Mouse (Mus musculus) myocyte (in vitro differentiated cells): ENCODE measurements around the gene Qtrt1. TPM values are rescaled to one million over a fixed set of nuclear protein-coding genes. Genes with fewer than 3 reads are reported as not detected.

Experiments used
- H3K27me3 ChIP-seq: one replicate; pipeline ENCODE4 v1.6.1; 2011; ENCODE audit not compliant: control insufficient read depth, insufficient read depth, insufficient read length
- H3K36me3 ChIP-seq: one replicate; pipeline ENCODE4 v1.6.1; 2011; ENCODE audit not compliant: control insufficient read depth, insufficient read depth
- H3K4me2 ChIP-seq: one replicate; pipeline ENCODE4 v1.6.1; 2011; ENCODE audit warnings: low read depth, control low read depth
- H3K4me3 ChIP-seq: one replicate; pipeline ENCODE4 v1.5.1; 2011; ENCODE audit warnings: mild to moderate bottlenecking, control low read depth, moderate library complexity
- H3K79me2 ChIP-seq: one replicate; pipeline ENCODE4 v1.6.1; 2011; ENCODE audit not compliant: control insufficient read depth, insufficient read depth
- H3ac ChIP-seq: one replicate; pipeline ENCODE4 v1.6.1; 2011; ENCODE audit not compliant: control insufficient read depth, insufficient read length
- CEBPB ChIP-seq: IDR thresholded peaks from 2 replicates; pipeline ENCODE4 v1.6.1; 2011; ENCODE audit warnings: mild to moderate bottlenecking, moderate library complexity; ENCODE audit not compliant: poor library complexity, insufficient read depth, severe bottlenecking
- E2F4 ChIP-seq: IDR thresholded peaks from one replicate; pipeline ENCODE4 v1.6.1; 2011; ENCODE audit warnings: mild to moderate bottlenecking, control low read depth, moderate library complexity; ENCODE audit not compliant: insufficient read depth
- MAX ChIP-seq: IDR thresholded peaks from one replicate; pipeline ENCODE4 v1.6.1; 2011; ENCODE audit warnings: low read depth, mild to moderate bottlenecking, control low read depth
- MYOD1 ChIP-seq, 3 experiments: IDR thresholded peaks; one replicate each; pipeline ENCODE4 v1.6.1; 2011; ENCODE audit warnings: control low read depth in 2 of 3, low read depth in 2 of 3, mild to moderate bottlenecking in 2 of 3, moderate library complexity in 1 of 3; ENCODE audit not compliant: insufficient read length in 2 of 3, control insufficient read depth in 1 of 3
- MYOG ChIP-seq, 3 experiments: IDR thresholded peaks; one replicate each; pipeline ENCODE4 v1.6.1; 2011; ENCODE audit warnings: control low read depth in 2 of 3, low read depth in 2 of 3, mild to moderate bottlenecking in 2 of 3; ENCODE audit not compliant: insufficient read length in 2 of 3, control insufficient read depth in 1 of 3, insufficient read depth in 1 of 3
- POLR2A ChIP-seq: IDR thresholded peaks from one replicate; pipeline ENCODE4 v1.6.1; 2011; ENCODE audit warnings: low read depth, mild to moderate bottlenecking, control low read depth, moderate library complexity; ENCODE audit not compliant: insufficient read length
- POLR2AphosphoS2 ChIP-seq: IDR thresholded peaks from one replicate; pipeline ENCODE4 v1.6.1; 2011; ENCODE audit warnings: low read depth, control low read depth; ENCODE audit not compliant: insufficient read length
- REST ChIP-seq: IDR thresholded peaks from one replicate; pipeline ENCODE4 v1.6.1; 2011; ENCODE audit warnings: mild to moderate bottlenecking, control low read depth, moderate library complexity; ENCODE audit not compliant: insufficient read depth, insufficient read length
- SRF ChIP-seq: IDR thresholded peaks from one replicate; pipeline ENCODE4 v1.6.1; 2011; ENCODE audit warnings: low read depth; ENCODE audit not compliant: control insufficient read depth, insufficient read length
- TCF12 ChIP-seq: IDR thresholded peaks from one replicate; pipeline ENCODE4 v1.6.1; 2011; ENCODE audit warnings: mild to moderate bottlenecking, control low read depth; ENCODE audit not compliant: poor library complexity, insufficient read depth, severe bottlenecking
- TCF3 ChIP-seq: IDR thresholded peaks from one replicate; pipeline ENCODE4 v1.6.1; 2011; ENCODE audit warnings: low read depth, control low read depth; ENCODE audit not compliant: insufficient read length
- USF1 ChIP-seq: IDR thresholded peaks from one replicate; pipeline ENCODE4 v1.6.1; 2011; ENCODE audit warnings: low read depth, mild to moderate bottlenecking, control low read depth, moderate library complexity
- polyA plus RNA-seq: library from polyadenylated mRNA; unstranded; fragments of >200 nt; fragmentation: generic; extraction: Trizol; gene quantifications from one replicate; pipeline ENCODE4 v1.2.1, GENCODE M21; 2012; ENCODE audit warnings: missing spikeins

The Qtrt1 gene
- polyA plus RNA-seq, 1 experiment: 55.3 TPM

DNA sequence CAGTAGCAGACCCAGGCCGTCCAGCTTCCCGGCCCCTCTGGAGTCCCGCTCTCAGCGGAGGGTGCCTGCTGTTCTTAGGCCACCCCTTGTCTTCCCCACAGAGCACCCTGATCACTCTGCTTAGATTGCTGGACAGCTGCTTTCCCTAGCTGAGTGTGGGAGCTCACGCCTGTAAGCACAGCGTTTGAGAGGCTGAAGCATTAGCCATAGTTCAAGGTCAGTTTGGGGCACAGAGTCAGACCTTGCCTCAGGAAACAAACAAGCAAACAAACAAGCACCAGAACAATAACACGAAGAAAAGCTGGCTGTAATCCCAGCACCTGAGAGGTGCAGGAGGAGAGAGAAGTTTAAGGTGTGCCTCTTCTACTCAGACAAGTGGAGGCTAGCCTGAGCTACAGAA, 20.4 kb downstream of the Qtrt1 start:
- Histone ChIP-seq H3K4me3 (no peak overlapping the region), H3ac (no peak overlapping the region), H3K4me2 (no peak overlapping the region), H3K79me2 (peaks cover 100% of the 10 kb centered on the region), H3K27me3 (no peaks in the 10 kb centered on the region), H3K36me3 (no peaks in the 10 kb centered on the region)
- TF ChIP-seq TCF12 (no peak), REST (no peak), E2F4 (no peak), POLR2A (no peak), POLR2AphosphoS2 (no peak), MYOD1 (IDR thresholded peaks at IDR 0.05; ENCODE audit: control insufficient read depth in 1 of 3, insufficient read length in 2 of 3, low read depth in 2 of 3) (no peak), CEBPB (no peak), SRF (no peak), TCF3 (no peak), MAX (no peak), USF1 (no peak), MYOG (IDR thresholded peaks at IDR 0.05; ENCODE audit: control insufficient read depth in 1 of 3, insufficient read depth in 1 of 3, insufficient read length in 2 of 3, low read depth in 2 of 3) (no peak)

DNA sequence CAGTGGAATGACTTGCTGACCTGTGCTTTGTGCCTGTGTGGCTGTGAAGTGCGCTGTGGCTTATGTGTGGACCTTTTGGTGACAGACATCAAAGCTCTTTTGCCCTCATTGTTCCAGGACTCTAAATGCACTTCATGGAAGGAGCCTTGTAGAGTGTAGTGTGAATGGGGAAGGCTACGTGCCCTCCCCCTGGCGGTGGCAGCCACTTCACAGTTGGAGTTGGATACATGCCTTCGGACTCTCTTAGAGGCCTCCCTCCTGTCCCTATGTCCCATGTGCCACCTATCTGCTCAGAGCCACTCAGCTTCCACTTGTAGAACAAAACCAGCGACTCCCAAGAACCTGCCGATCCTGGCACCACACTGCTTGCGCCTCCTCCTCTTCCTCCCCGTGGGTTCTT, 22.1 kb downstream of the Qtrt1 start:
- TF ChIP-seq USF1: no peak
- no peak for TF ChIP-seq POLR2A
- no peak for TF ChIP-seq TCF3
- no peak for TF ChIP-seq TCF12
- TF ChIP-seq CEBPB: no peak
- no peak for TF ChIP-seq SRF
- no peak for TF ChIP-seq POLR2AphosphoS2
- Histone ChIP-seq H3K27me3 (no peaks in the 10 kb centered on the region), H3K4me2 (no peak overlapping the region), H3K36me3 (no peaks in the 10 kb centered on the region), H3ac (no peak overlapping the region), H3K79me2 (peaks cover 100% of the 10 kb centered on the region), H3K4me3 (no peak overlapping the region)

DNA sequence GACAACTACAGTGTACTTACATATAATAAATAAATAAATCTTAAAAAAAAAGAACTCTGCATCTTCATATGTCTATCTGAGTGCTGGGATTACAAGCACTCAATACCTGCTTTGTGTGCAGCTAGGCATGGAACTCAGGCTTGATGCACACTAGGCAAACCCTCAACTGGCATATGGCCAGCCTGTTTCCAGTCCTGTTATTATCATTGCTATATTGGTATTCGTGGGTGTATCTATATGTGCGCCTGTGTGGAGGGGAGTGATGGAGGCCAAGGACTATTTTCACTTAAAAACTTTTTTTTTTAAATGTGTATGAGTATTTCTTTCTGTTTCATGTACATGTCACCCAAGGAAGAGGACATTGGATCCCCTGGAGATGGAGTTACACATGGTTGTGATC, 22.8 kb downstream of the Qtrt1 start:
- H3K4me2 ChIP-seq: no peak overlapping the region
- H3K36me3 ChIP-seq: no peaks in the 10 kb centered on the region
- H3K27me3 ChIP-seq: no peaks in the 10 kb centered on the region
- no peak overlapping the region for H3ac ChIP-seq
- H3K4me3 ChIP-seq: no peak overlapping the region
- TF ChIP-seq USF1: no peak
- TF ChIP-seq TCF12: no peak
- TF ChIP-seq MAX: no peak
- TF ChIP-seq E2F4: no peak
- TF ChIP-seq REST: no peak
- TF ChIP-seq CEBPB: no peak
- no peak for TF ChIP-seq POLR2A
- no peak for TF ChIP-seq POLR2AphosphoS2
- no peak for TF ChIP-seq MYOG (IDR thresholded peaks at IDR 0.05; ENCODE audit: control insufficient read depth in 1 of 3, insufficient read depth in 1 of 3, insufficient read length in 2 of 3, low read depth in 2 of 3)
- no peak for TF ChIP-seq SRF
- TF ChIP-seq TCF3: no peak
- no peak for TF ChIP-seq MYOD1 (IDR thresholded peaks at IDR 0.05; ENCODE audit: control insufficient read depth in 1 of 3, insufficient read length in 2 of 3, low read depth in 2 of 3)
- peaks cover 100% of the 10 kb centered on the region for H3K79me2 ChIP-seq

DNA sequence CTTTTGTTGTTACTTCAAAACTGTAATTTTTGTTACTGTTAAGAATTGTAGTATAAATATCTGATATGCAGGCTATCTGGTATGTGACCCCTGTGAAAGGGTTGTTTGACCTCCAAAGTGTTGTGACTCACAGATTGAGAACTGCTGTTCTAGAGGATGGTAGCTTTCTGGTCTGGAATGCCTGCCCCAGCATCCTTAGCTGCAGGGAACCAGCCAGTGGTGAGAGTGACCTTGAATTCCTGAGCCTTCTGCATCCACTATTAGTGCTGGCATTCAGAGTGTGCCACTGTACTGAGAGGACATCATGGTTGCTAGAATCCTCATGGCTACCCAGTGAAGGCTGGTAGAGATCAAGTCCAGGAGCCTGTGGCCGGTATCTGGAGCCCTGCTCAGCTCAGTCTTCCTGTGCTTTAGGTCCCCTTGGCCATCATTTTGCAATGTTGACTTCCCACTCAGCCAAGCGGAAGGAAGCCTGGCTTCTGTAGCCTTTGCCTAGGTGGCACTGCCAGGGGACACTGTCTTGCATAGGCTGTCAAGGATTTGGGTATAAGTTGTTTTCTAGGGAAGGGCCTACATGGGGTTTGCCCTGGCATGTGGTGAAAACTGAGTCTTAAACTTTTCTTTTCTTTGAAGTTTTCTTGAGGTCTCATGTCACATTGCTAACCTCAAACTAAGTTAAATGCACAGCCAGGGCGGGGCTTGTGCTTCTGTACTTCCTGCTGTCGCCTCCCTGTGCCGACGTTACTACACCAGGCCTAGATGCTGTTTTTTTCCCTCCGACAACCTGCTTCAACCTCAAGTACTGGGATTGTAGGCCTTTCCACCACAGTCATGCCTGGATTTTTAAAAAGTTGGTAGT, 24.4 kb downstream of the Qtrt1 start:
- Histone ChIP-seq H3ac (no peak overlapping the region), H3K4me2 (no peak overlapping the region), H3K79me2 (peaks cover 99% of the 10 kb centered on the region), H3K4me3 (no peak overlapping the region), H3K36me3 (no peaks in the 10 kb centered on the region), H3K27me3 (no peaks in the 10 kb centered on the region)
- TF ChIP-seq TCF12: no peak
- no peak for TF ChIP-seq E2F4
- no peak for TF ChIP-seq SRF
- no peak for TF ChIP-seq TCF3
- no peak for TF ChIP-seq MYOG (IDR thresholded peaks at IDR 0.05; ENCODE audit: control insufficient read depth in 1 of 3, insufficient read depth in 1 of 3, insufficient read length in 2 of 3, low read depth in 2 of 3)
- no peak for TF ChIP-seq POLR2A
- TF ChIP-seq POLR2AphosphoS2: no peak
- TF ChIP-seq MYOD1 (IDR thresholded peaks at IDR 0.05; ENCODE audit: control insufficient read depth in 1 of 3, insufficient read length in 2 of 3, low read depth in 2 of 3): no peak
- TF ChIP-seq CEBPB: no peak
- no peak for TF ChIP-seq MAX
- no peak for TF ChIP-seq REST
- TF ChIP-seq USF1: no peak
